Mouse (Mus musculus): Measurements from ENCODE around the gene Gzmm.

Gzmm gene

DNA sequence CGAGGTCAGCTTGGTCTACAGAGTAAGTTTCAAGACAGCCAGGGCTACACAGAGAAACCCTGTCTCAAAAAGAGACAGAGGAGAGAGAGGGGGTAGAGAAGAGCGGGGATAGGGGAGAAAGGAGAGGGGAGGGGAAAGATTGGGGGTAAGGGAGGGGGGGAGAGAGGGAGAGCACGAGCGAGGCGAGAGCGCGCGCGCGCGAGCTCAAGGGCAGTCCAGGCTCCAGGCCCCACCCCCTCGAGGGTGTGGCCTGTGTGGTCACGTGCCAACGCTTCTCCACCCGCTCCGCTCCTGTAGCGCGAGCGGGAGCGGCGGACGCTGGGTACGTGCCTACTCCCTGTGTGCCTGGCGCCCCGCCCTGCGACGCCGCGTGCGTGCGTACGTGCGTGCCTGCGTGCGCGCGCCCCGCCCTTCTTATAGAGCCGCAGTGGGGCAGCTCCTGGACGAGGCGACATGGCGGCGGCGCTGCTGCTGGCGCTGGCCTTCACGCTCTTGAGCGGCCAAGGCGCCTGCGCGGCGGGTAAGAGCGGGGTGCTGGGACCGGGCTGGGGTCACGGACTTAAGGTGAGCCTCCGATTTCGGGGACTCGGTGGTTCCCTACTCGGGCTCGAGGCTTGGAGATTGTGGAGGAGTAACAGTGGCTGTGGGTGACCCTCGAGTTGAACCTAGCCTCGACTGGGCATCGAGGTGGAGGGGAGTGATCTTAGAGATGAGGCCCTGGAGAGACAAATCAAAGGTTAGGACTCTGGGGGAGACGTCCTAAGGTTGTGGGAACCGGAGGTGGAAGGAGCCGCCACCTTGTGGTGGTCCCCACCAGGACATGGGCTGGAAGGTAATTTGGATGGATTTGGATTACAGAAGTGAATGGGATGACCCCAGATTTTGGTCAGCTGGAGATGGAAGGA lies 15.5 kb downstream of the Gzmm start, which contains the start of gene Bsg:
TSS of gene Bsg (plus strand) at position 427 of the 905 bp plus-strand sequence.
- peak; percentile 98 for DNase-seq

DNA sequence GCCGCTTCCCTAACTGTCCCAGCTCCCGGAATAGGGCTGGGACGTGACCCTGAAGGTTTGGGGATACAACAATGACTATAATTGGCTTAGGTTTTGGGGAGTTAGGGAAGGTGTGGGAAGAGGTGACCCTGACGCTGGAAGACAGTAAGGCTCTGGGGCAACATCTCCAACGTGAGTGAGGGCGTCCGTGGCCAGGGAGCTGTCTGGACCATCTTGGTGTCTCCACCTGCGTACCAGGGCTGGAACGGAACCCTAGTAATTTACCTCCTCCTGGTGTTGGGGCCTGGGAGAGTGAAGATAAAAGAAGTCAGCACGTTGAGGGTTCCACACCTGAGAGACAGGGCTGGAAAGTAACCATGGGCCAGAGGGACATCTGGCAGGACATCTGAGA lies 16.1 kb downstream of the Gzmm start:
- no peak for DNase-seq

DNA sequence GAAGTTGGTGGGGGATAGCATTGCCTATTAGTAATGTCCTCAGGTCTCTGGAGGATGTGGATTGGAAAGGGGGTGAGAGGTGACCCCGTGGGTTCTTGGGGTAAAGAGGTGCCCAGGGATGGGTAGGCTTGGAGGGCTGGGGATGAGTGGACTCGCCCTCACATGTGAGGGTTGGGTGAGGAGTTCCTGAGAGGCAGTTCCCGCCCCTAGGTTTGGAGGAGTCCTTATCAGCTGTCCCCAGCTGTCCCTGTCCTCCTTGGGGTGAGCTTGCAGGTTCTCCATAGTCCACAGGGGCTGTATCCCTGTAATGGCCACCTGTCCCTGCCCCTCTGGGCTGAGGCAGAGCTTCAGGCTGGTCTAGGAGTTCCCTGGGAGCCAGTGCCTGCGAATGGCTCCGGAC lies 17.1 kb downstream of the Gzmm start:
- no peak for DNase-seq

DNA sequence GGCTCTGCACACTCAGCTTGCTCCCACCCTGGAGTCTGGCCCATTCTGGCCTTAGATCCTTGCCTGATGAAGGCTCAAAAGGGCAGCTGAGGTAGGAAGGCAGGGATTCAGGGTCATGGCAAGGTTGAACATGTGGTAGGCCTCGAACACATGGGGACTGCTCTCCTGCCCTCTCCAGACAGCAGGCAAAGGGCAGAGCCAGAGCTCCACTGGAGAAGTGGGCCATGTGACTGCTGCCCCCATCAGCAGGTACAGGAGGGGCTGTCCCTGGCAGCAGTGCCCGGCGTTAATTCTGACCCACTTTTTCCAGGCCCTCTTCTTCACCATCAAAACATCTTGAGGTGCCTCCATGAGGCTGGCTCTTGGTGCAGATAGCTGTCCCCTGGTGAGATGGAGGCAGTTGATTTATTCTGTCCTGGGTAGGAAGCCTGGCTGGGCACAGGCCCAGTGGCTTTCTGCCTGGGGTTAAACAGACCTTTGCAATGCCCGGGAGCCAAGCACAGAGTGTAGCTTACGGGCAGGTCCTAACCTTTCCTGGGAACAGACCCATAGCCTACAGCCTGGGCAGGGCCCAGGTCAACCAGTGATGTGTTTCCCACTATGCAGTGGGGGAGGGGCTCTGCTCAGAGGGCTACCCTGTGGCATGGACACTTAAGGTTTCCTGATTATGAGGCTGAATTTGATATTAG lies 17.7 kb downstream of the Gzmm start:
- DNase-seq = no peak

DNA sequence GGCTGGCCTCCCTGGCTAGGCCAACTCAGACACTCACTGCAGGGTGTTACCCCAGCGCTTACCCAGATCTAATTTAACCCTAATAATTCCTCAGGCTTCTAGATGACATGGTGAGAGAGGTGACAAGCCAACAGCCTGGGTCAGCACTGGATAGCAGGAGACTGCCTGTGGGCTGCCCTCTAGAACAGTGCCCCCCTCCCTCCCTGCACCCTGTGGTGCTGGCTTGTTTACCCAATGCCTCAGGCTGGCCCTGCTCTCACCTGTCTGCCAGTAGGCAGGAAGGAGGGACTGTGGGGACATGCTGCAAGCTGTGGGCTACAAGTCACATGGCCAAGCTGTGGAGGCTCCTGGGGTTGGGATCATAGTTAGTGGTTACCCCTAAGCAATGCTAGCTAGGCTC lies 18.3 kb downstream of the Gzmm start:
- no peak for DNase-seq

DNA sequence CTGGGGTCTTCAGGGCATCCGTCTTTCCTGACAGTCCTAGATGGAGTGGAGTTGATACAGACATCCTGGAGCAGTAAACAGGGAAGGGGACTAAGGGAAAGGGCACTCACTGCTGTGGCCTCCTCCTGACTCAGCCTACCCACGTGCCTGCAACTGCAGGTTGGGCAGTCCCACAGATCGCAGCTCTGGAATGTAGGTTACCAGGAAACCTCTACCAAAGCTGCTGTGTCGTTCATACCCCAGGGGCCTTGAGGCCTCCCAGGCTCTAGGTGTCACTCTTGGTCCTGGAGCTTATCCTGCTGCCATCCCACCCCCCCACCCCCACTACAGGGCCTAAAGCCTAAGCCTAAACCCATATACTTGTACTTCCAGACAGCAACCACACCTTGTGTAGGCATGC lies 18.9 kb downstream of the Gzmm start:
- no peak for DNase-seq

DNA sequence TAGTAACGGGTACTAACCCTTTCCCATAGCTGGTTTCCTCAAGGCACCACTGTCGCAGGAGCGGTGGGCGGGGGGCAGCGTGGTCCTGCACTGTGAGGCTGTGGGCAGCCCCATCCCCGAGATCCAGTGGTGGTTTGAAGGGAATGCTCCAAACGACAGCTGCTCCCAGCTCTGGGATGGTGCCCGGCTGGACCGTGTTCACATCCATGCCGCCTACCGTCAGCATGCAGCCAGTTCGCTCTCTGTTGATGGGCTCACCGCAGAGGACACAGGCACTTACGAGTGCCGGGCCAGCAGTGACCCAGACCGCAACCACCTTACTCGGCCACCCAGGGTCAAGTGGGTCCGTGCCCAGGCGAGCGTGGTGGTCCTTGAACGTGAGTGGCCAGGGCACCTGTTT lies 19.8 kb downstream of the Gzmm start:
- no peak for DNase-seq

DNA sequence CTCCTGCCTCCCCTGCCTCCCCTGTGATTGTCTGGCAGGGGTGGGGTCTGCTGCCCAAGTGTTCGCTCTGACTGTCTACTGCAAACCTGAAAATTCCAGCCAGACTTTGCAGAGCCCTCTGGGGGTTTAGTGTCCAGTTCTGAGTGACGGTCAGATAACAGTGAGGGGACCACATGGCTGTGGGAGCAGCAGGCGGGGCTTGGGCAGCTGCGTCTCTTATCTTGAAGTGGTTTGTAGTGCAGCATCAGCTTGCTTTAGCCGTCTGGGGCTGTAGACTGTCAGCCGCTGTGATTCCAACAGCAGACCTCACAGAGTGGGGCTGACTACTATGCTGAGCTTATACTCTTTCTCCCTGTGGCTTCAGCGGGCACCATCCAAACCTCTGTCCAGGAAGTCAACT lies 20.5 kb downstream of the Gzmm start:
- no peak for DNase-seq

DNA sequence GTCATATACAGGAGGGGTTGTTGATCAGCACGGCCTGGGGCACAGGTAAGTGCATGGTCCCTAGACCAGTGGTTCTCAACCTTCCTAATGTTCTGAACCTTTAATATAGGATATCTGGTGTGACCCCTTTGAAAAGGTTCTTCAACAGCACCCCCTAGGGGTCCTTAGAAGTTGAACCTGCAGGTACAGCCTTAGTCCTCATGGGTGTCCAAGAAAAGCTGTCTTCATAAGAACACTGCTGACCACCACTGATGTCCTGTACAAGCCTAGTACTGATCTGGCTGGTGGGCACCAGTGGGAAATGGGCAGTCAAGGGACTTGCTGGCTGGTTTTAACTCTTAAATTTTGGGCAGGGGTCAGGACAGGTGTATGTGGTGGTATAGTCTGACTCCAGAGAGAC lies 23.2 kb downstream of the Gzmm start:
- peak; percentile 35 for DNase-seq

DNA sequence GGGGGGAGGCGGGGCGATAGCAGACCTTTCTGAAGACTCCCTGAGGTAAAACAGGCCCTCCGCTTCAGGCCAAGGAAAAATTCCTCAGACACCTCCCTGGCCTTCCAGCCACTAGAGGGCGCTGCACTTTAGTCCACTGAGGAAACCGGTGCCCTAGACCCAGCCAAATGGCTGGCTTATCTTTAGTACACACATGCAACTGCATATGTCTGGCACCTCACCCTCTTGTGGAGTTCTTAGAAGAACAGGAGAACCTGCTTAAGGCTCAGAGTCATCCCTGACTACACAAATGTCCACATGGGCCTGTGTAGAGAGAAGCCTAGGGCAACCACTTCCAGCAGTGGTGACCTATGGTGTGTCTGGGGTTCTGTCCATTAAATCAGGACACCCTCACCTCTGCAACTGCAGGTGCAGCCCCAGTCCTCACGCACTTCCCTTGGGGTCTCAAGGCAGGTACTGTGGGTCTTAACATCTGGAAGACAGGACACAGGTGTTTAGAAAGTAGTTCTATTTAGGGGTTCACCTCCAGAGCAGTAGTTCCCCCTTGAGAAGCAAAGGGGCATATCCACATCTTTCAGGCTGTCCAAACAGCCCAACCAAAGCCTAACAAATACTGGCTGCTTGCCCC lies 23.8 kb downstream of the Gzmm start:
- peak; percentile 71 for DNase-seq

DNA sequence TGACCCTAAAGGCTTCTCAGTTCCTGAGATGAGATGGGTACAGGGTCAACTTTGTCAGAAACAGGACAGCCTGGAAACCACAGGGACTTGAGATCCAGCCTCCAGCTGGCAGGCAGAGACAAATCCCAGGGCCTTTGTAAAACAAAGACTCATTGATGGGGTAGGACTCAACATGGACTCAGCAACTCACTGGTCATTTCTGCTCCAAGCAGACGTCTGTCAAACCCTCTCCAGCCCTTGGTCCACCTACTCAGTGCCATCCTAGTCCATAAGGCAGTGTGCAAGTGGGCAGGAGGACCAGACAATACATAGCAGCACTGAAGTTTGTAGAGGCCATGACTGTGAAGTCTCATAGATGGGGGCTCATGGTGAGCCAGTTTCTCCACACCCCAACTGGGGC lies 24.3 kb downstream of the Gzmm start:
- no peak for DNase-seq

DNA sequence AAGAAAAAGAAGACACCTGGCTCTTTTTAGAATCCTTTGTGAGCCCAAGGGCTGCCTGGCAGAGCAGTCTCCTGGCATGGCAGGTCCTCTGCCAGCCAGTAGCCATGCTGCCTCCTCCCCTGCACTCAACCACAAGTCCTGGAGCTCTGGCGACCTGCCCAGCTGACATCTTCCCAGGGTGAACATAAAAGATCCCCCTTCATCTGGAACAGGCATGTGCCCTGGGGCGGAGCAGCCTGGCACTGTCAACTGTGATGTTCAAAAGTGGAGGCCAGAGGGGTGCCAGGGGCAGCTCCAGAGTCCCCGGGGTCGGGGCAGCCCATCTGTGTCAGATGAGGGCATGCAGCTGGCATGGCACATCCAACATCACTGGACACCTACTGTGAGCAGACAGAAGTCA lies 26.2 kb downstream of the Gzmm start:
- DNase-seq = no peak

DNA sequence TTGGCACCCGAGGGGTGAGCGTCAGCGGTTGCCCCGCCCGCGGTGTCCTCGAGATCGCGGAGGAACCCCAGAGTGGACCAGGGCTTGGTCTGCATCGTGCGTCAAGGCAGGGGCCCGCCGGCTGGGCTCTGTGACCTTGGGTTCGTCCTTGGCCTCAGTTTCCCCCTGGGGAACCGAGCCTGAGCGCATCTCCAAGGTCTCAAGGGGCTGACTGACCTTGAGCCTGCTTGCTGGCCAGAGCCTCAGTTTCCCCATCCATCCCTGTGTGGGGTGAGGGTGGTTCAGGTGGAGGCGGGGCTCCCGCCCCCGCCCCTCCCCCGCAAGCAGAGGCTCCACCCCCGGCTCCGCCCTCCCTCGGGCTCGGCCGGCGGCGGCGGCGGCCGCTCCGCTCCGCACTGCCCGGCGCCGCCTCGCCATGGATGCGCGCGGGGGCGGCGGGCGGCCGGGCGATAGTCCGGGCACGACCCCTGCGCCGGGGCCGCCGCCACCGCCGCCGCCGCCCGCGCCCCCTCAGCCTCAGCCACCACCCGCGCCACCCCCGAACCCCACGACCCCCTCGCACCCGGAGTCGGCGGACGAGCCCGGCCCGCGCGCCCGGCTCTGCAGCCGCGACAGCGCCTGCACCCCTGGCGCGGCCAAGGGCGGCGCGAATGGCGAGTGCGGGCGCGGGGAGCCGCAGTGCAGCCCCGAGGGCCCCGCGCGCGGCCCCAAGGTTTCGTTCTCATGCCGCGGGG lies 27.6 kb downstream of the Gzmm start, which contains the start of gene Hcn2:
TSS of gene Hcn2 (plus strand) at position 381 of the 734 bp plus-strand sequence.
- DNase-seq = no peak

DNA sequence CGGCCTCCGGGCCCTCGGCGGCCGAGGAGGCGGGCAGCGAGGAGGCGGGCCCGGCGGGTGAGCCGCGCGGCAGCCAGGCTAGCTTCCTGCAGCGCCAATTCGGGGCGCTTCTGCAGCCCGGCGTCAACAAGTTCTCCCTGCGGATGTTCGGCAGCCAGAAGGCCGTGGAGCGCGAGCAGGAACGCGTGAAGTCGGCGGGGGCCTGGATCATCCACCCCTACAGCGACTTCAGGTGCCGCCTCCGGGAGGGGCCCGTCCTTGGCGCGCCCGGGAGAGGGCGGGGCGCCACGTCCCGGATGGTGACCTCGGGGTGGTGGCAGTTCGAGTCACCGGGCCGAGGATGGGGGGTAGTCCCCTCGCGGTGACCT lies 28.2 kb downstream of the Gzmm start:
- DNase-seq = no peak

DNA sequence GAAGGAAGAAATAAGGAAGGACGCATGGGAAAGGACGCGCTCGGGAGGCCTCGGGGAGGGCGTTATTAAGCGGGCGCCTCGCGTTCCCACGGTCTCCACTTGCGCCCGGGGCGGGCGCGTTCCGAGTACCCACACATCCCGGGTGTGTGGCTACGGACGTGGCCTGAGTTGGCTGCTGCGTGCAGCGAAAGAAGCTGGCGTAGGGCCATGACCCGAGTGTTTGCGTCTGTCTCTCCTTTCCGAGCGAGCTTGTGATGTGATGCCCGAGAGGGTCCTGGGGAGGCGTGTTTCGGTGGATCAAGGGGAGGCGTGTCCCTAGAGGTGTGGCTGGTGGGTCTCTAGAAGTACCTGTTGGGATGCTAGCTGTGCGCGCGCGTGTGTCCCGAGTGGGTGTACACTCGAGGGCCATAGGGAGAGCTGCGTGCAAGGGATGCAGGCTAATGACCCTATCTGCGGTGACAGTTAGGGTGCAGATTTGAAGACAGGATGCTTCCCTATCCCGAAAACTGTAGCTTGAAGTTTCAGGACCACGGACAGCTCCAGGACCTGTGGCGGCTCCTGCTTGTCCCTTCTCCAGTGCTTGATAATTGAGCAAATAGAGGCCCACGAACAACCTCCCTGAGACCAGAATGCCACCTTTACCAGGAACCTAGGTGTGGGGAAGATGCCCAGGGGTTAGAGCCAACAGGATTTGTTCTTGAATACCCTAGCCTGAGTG lies 29.0 kb downstream of the Gzmm start:
- peak; percentile 58 for DNase-seq

DNA sequence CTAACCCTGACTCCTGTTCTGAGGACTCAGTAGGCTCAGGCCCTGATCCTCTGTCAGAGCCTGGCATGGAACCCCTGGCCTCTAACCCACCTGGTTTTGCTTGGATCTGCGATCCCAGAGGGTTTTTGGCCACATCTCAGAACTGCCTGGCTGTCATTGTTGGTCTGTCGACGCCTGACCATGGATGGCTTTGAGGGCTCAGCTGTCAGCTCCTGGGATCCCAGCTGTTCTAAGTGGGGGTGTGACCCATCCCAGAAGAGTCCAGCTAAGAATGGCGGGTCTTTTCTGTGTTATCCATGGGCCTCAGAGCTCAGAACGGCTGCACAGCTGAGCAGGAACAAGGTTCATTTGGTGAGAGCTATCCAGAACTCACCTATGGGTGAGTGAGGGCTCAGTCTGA lies 32.3 kb downstream of the Gzmm start:
- no peak for DNase-seq

DNA sequence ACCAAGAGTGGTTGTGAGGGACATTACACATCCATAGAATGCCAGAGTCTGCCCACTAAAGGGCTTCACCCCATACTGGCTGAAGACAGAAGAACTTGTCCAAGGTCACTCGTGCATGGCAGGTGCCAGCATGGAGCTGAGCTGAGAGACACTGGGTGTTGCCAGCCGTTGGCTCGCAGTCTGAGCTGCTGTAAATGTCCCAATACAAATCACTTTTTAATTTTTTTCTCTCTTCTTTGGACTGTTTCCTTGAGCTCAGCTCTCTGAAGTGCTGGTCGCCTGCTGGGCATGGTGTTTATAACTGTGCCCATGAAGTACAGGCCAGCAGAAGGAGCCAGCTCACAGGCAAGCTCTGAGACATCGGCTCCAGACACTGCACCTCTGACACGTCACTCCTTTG lies 34.2 kb downstream of the Gzmm start:
- DNase-seq = no peak

DNA sequence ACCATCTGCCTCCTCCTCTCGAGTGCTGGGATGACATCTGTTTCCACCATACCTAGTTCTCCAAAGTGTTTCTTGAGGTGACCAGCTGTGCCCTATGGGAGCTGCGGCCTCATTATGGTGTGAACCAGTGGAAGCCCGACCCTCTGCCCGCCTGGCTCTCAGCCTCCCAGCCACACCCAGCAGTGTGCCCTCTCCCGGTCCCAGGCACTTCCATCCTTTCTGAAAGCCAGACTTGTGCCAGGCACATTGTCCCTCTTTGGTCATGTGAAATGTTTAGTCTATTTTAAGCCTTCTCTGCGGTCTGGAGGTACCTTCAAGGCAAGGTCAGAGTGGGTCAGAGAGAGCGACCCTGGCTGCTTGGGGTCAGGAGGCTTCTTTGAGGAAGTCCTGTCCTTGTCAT lies 34.9 kb downstream of the Gzmm start:
- no peak for DNase-seq

DNA sequence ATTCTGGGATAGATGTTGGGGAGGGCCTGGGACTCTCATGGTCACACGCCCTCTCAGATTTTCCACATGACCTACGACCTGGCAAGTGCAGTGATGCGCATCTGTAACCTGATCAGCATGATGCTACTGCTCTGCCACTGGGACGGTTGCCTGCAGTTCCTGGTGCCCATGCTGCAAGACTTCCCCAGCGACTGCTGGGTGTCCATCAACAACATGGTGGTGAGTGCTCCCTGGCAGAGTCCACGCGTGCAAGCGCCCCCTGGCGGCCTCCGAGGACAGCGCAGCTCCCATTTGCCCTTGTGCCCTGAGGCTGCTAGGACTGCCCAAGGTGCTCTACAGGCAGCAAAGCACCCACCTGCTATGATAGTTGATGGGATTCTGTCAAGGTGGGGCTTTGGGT lies 37.3 kb downstream of the Gzmm start:
- DNase-seq = peak; percentile 62

DNA sequence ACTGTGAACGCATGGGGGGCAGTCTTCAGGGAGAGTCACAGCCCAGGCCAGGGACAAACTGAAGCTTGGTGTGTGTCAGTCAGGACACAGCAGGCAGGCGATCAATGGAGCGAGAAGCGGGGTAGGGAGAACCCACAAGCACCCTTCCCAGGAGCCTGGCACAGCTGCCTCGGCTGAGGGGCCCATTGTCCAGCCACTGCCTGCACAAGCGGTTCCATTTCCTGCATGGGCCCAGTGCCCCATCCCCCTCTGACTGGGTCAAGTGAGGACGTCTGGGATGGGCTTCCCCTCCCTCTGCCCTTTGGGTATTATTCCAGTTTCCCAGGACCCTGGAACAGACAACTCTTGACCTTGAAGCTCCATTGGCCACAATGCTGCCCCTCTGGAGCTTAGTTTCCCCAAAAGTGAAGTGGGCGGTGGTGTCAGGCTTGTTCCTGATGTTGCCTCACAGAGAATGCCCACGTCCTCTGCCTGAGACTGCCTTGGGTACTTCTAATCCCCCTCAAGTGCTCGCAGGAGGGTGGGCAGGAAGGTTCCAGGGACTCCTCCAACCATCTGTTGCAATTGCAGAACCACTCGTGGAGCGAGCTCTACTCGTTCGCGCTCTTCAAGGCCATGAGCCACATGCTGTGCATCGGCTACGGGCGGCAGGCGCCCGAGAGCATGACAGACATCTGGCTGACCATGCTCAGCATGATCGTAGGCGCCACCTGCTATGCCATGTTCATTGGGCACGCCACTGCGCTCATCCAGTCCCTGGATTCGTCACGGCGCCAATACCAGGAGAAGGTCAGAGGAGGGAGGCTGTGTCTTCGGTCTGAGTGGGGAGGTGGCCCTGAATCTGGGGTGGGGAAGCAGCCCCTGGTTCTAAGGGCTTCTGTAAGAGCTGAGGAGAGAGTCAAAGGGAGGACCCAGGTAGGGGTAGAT lies 39.8 kb downstream of the Gzmm start:
- DNase-seq = no peak

DNA sequence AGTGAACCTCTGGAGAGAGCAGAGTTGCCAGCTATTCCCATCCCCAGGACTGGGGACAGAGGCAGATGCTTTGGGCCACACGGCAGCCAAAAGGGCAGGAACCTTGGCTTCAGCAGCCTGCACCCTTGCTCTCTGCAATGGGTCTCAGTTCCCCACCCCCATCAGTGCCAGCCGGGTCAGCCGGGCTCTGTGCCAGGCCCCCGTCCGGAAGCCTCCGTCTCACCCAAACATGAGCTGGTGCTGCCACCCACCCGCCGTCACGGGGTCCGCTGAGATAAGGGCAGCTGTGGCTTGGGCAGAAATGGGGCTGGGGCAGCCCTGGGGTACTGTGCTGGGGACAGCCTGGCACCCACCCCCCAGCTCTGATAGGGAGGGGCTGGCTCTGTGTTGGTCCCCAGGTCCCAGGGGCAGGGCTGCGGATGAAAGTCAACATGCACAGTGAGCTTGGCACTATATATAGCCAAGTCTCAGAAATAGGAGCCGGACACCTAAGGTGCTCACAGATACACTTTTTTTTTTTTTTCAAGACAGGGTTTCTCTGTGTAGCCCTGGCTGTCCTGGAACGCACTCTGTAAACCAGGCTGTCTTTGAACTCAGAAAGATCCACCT lies 40.6 kb downstream of the Gzmm start:
- no peak for DNase-seq

Data from thymus, postnatal 25 days (tissue).